Mouse (Mus musculus): Measurements from ENCODE around the gene Sgms1. TPM values are rescaled to one million over a fixed set of nuclear protein-coding genes. Genes with fewer than 3 reads are reported as not detected.

The Sgms1 gene
- polyA plus RNA-seq (2012; fragmentation: generic; extraction: Trizol), result 8.5 TPM

DNA sequence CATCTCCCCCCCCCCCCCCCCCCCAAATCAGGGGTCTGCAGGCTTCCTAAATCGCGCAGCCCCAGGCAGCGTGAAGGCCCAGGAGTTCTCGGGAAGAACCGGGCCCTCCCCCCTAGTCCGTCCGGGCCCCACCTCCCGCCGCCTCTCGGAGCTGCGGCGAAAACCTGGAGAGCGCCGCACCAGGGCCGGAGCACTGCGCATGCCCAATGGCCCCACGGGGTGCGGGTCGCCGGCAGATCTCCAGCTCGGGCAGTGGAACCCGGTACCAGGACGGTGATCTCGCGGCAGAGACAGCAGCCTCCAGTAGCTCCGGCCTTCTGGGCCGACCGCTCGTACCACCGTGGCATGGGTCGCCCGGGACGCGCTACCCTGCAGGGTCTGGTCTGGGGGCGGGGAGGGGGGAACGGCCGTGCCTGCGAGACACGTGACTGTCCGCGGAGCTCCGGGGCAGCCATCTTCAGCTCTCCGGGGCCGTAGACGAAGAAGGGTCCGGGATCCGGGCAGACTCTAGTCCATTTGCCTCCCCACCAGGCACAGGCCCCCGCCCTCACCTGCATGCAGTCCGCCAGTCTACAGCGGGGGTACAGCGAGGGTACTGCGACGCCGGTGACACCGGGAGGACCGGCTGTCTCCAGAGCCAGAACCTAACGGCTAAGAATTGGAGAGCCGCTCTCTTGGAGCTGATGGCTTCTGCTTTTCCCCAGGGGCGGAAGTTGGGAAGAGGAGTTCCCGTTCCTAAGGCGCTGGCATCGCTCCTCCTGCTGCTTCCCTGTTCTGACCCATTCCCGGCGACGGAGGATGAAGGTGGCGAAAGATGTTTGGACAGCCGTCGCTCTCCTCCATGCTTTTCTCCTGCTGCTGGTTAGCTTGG is at the start of gene Sgms1:
Gene Sgms1 (minus strand): TSS at position 714 of the 871 bp plus-strand sequence.
- Histone ChIP-seq H3K4me2 (ENCODE audit: low read depth) (peak within 1 kb of the TSS; percentile 84), H3K79me2 (ENCODE audit: control insufficient read depth, insufficient read depth) (peaks cover 8% of the 10 kb centered on the region), H3K27me3 (ENCODE audit: control insufficient read depth, insufficient read depth, insufficient read length) (no peaks in the 10 kb centered on the region), H3ac (ENCODE audit: control insufficient read depth, insufficient read length) (peak within 1 kb of the TSS; percentile 65), H3K4me3 (peak within 1 kb of the TSS; percentile 71), H3K36me3 (ENCODE audit: control insufficient read depth, insufficient read depth) (no peaks in the 10 kb centered on the region)
- TF ChIP-seq CEBPB (IDR thresholded peaks at IDR 0.05; ENCODE audit: insufficient read depth, poor library complexity, severe bottlenecking) (no peak), TCF3 (IDR thresholded peaks at IDR 0.05; ENCODE audit: insufficient read length, low read depth) (no peak), REST (IDR thresholded peaks at IDR 0.05; ENCODE audit: insufficient read depth, insufficient read length) (no peak), MAX (IDR thresholded peaks at IDR 0.05; ENCODE audit: low read depth) (no peak), POLR2AphosphoS2 (IDR thresholded peaks at IDR 0.05; ENCODE audit: insufficient read length, low read depth) (peak; percentile 84), SRF (IDR thresholded peaks at IDR 0.05; ENCODE audit: control insufficient read depth, insufficient read length, low read depth) (no peak), E2F4 (IDR thresholded peaks at IDR 0.05; ENCODE audit: insufficient read depth) (no peak), TCF12 (IDR thresholded peaks at IDR 0.05; ENCODE audit: insufficient read depth, poor library complexity, severe bottlenecking) (no peak), POLR2A (IDR thresholded peaks at IDR 0.05; ENCODE audit: insufficient read length, low read depth) (peak; percentile 92), MYOG (IDR thresholded peaks at IDR 0.05; ENCODE audit: control insufficient read depth in 1 of 3, insufficient read depth in 1 of 3, insufficient read length in 2 of 3, low read depth in 2 of 3) (peak in 1 of 3 experiments; percentile 4), USF1 (IDR thresholded peaks at IDR 0.05; ENCODE audit: low read depth) (peak; percentile 57), MYOD1 (IDR thresholded peaks at IDR 0.05; ENCODE audit: control insufficient read depth in 1 of 3, insufficient read length in 2 of 3, low read depth in 2 of 3) (no peak)

DNA sequence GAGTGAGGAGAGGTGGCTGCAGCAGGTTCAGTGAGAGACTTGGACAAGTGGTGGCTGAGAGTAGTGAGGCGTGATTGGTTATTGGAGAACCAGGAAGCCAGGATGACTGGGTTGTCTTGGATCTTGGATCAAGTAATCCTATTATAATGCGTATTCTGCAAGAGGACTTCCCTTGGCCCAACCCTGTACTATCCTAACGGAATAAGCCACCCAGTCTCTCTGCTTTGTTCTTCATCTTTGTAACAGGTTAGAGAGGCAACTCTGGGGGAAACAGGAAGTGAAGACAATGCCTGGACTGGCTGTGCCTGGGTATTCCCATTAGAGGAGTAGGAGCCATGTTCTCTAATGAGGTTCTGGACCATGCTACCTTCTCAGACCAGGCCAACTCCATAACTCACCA is 36.3 kb upstream of the Sgms1 start:
- Histone ChIP-seq H3K79me2 (ENCODE audit: control insufficient read depth, insufficient read depth) (no peaks in the 10 kb centered on the region), H3K27me3 (ENCODE audit: control insufficient read depth, insufficient read depth, insufficient read length) (no peaks in the 10 kb centered on the region), H3ac (ENCODE audit: control insufficient read depth, insufficient read length) (no peak overlapping the region), H3K4me2 (ENCODE audit: low read depth) (no peak overlapping the region), H3K4me3 (no peak overlapping the region), H3K36me3 (ENCODE audit: control insufficient read depth, insufficient read depth) (no peaks in the 10 kb centered on the region)
- no peak for TF ChIP-seq POLR2AphosphoS2 (IDR thresholded peaks at IDR 0.05; ENCODE audit: insufficient read length, low read depth)

DNA sequence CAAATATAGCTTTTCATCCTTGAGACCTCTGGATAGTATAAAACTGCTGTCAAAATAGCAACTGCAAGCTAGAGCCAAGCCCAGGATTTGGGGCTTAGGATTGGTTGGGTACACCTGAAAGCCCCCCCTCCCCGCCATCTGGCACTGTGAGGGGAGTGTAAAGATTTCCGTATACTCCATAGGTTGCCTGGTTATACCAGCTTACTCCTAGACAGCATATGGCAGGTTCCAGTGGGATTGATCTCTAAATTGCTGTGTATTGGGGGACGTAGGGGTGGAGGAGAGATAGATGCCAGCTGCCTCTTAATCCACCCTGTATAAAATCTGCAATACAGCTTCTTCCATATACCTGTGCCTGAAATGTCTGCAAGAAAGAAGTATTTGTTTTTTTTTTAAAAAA is 35.2 kb upstream of the Sgms1 start:
- Histone ChIP-seq H3K4me2 (ENCODE audit: low read depth) (no peak overlapping the region), H3K4me3 (no peak overlapping the region), H3K27me3 (ENCODE audit: control insufficient read depth, insufficient read depth, insufficient read length) (no peaks in the 10 kb centered on the region), H3K79me2 (ENCODE audit: control insufficient read depth, insufficient read depth) (no peaks in the 10 kb centered on the region), H3ac (ENCODE audit: control insufficient read depth, insufficient read length) (no peak overlapping the region), H3K36me3 (ENCODE audit: control insufficient read depth, insufficient read depth) (no peaks in the 10 kb centered on the region)
- TF ChIP-seq TCF12 (IDR thresholded peaks at IDR 0.05; ENCODE audit: insufficient read depth, poor library complexity, severe bottlenecking) (no peak), MYOD1 (IDR thresholded peaks at IDR 0.05; ENCODE audit: control insufficient read depth in 1 of 3, insufficient read length in 2 of 3, low read depth in 2 of 3) (no peak), SRF (IDR thresholded peaks at IDR 0.05; ENCODE audit: control insufficient read depth, insufficient read length, low read depth) (no peak), REST (IDR thresholded peaks at IDR 0.05; ENCODE audit: insufficient read depth, insufficient read length) (no peak), MAX (IDR thresholded peaks at IDR 0.05; ENCODE audit: low read depth) (no peak), TCF3 (IDR thresholded peaks at IDR 0.05; ENCODE audit: insufficient read length, low read depth) (no peak), MYOG (IDR thresholded peaks at IDR 0.05; ENCODE audit: control insufficient read depth in 1 of 3, insufficient read depth in 1 of 3, insufficient read length in 2 of 3, low read depth in 2 of 3) (no peak), POLR2AphosphoS2 (IDR thresholded peaks at IDR 0.05; ENCODE audit: insufficient read length, low read depth) (no peak), CEBPB (IDR thresholded peaks at IDR 0.05; ENCODE audit: insufficient read depth, poor library complexity, severe bottlenecking) (no peak), POLR2A (IDR thresholded peaks at IDR 0.05; ENCODE audit: insufficient read length, low read depth) (no peak), USF1 (IDR thresholded peaks at IDR 0.05; ENCODE audit: low read depth) (no peak), E2F4 (IDR thresholded peaks at IDR 0.05; ENCODE audit: insufficient read depth) (no peak)

DNA sequence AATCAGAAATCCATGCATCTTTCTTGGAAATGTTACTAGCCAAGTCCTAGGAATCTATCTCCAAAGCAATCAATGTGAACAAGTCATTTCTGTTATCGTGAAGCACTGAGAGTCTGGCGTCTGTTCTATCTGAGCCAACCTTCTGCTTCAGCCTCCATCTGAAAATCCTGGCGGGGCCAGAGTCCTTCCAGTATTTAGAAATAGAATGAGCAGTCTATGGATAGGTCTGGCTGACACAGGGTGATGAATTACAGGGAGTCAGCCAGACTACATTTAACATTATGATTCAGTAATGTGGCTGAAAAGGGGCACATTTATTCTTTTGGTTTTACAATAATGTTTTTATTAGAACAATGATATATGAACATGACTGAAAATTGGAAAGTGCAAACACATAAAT is 29.6 kb upstream of the Sgms1 start:
- no peak for TF ChIP-seq POLR2AphosphoS2 (IDR thresholded peaks at IDR 0.05; ENCODE audit: insufficient read length, low read depth)
- Histone ChIP-seq H3K36me3 (ENCODE audit: control insufficient read depth, insufficient read depth) (no peaks in the 10 kb centered on the region), H3K4me2 (ENCODE audit: low read depth) (no peak overlapping the region), H3K27me3 (ENCODE audit: control insufficient read depth, insufficient read depth, insufficient read length) (no peaks in the 10 kb centered on the region), H3K79me2 (ENCODE audit: control insufficient read depth, insufficient read depth) (no peaks in the 10 kb centered on the region), H3ac (ENCODE audit: control insufficient read depth, insufficient read length) (no peak overlapping the region), H3K4me3 (no peak overlapping the region)

- H3K36me3 ChIP-seq (ENCODE audit: control insufficient read depth, insufficient read depth), result no peaks in the 10 kb centered on the region
- TF ChIP-seq TCF3 (IDR thresholded peaks at IDR 0.05; ENCODE audit: insufficient read length, low read depth) (no peak), POLR2AphosphoS2 (IDR thresholded peaks at IDR 0.05; ENCODE audit: insufficient read length, low read depth) (no peak), MAX (IDR thresholded peaks at IDR 0.05; ENCODE audit: low read depth) (no peak), USF1 (IDR thresholded peaks at IDR 0.05; ENCODE audit: low read depth) (no peak), POLR2A (IDR thresholded peaks at IDR 0.05; ENCODE audit: insufficient read length, low read depth) (no peak), MYOD1 (IDR thresholded peaks at IDR 0.05; ENCODE audit: control insufficient read depth in 1 of 3, insufficient read length in 2 of 3, low read depth in 2 of 3) (no peak), SRF (IDR thresholded peaks at IDR 0.05; ENCODE audit: control insufficient read depth, insufficient read length, low read depth) (no peak)
- no peaks in the 10 kb centered on the region for H3K27me3 ChIP-seq (ENCODE audit: control insufficient read depth, insufficient read depth, insufficient read length)
- no peak overlapping the region for H3K4me3 ChIP-seq
- no peak overlapping the region for H3K4me2 ChIP-seq (ENCODE audit: low read depth)
- no peaks in the 10 kb centered on the region for H3K79me2 ChIP-seq (ENCODE audit: control insufficient read depth, insufficient read depth)
- H3ac ChIP-seq (ENCODE audit: control insufficient read depth, insufficient read length), result no peak overlapping the region
Observed at GRCm38 (mm10) chr19:32416692-32417317, 27.3 kb upstream of the Sgms1 start.

Data from myocyte (in vitro differentiated cells).